Mouse (Mus musculus): ENCODE results near the gene Top1. TPM values are rescaled to one million over a fixed set of nuclear protein-coding genes. Genes with fewer than 3 reads are reported as not detected.

Top1 gene
- 10 to 100 TPM; 91.1 to 99.3 TPM for total RNA-seq (2021)

- DNase-seq: peak; percentile 97 to 99
Measured at GRCm38 (mm10) chr2:160645614-160646137, at the start of gene Top1. Top1 (plus strand) TSS chr2:160645888.

GRCm38 (mm10) chr2:160597582-160598281 is 48.0 kb upstream of the Top1 start:
- peak; percentile 57 to 67 for DNase-seq

- DNase-seq: no peak
Measured at GRCm38 (mm10) chr2:160601805-160602204, 43.9 kb upstream of the Top1 start.

- DNase-seq: no peak
Measured at GRCm38 (mm10) chr2:160603154-160603933, 42.3 kb upstream of the Top1 start.

- DNase-seq: peak in 1 of 2 experiments; percentile 26
Measured at GRCm38 (mm10) chr2:160610012-160610411, 35.7 kb upstream of the Top1 start.

- no peak for DNase-seq
Measured at GRCm38 (mm10) chr2:160613186-160613919, 32.3 kb upstream of the Top1 start.

GRCm38 (mm10) chr2:160617741-160618140 is 27.9 kb upstream of the Top1 start:
- no peak for DNase-seq

- DNase-seq: no peak
Measured at GRCm38 (mm10) chr2:160618619-160619220, 27.0 kb upstream of the Top1 start.

- no peak for DNase-seq
Measured at GRCm38 (mm10) chr2:160619300-160619699, 26.4 kb upstream of the Top1 start.

- no peak for DNase-seq
Measured at GRCm38 (mm10) chr2:160619831-160620230, 25.9 kb upstream of the Top1 start.

GRCm38 (mm10) chr2:160620279-160620963 is 25.3 kb upstream of the Top1 start:
- no peak for DNase-seq

- no peak for DNase-seq
Measured at GRCm38 (mm10) chr2:160621001-160621448, 24.7 kb upstream of the Top1 start.

GRCm38 (mm10) chr2:160621661-160622211 is 24.0 kb upstream of the Top1 start:
- DNase-seq: peak; percentile 38 to 41

GRCm38 (mm10) chr2:160622646-160623045 is 23.0 kb upstream of the Top1 start:
- DNase-seq: no peak

- DNase-seq: no peak
Measured at GRCm38 (mm10) chr2:160623745-160624144, 21.9 kb upstream of the Top1 start.

- DNase-seq: no peak
Measured at GRCm38 (mm10) chr2:160627207-160628025, 18.3 kb upstream of the Top1 start.

GRCm38 (mm10) chr2:160628055-160628454 is 17.6 kb upstream of the Top1 start:
- no peak for DNase-seq

- DNase-seq: no peak
Measured at GRCm38 (mm10) chr2:160628666-160629527, 16.8 kb upstream of the Top1 start.

GRCm38 (mm10) chr2:160629528-160629830 is 16.2 kb upstream of the Top1 start:
- DNase-seq: no peak

Measured in layer of hippocampus, postnatal 36 days (tissue).